Mouse (Mus musculus): Measurements from ENCODE around the gene Hmgcs2.

The Hmgcs2 gene

DNA sequence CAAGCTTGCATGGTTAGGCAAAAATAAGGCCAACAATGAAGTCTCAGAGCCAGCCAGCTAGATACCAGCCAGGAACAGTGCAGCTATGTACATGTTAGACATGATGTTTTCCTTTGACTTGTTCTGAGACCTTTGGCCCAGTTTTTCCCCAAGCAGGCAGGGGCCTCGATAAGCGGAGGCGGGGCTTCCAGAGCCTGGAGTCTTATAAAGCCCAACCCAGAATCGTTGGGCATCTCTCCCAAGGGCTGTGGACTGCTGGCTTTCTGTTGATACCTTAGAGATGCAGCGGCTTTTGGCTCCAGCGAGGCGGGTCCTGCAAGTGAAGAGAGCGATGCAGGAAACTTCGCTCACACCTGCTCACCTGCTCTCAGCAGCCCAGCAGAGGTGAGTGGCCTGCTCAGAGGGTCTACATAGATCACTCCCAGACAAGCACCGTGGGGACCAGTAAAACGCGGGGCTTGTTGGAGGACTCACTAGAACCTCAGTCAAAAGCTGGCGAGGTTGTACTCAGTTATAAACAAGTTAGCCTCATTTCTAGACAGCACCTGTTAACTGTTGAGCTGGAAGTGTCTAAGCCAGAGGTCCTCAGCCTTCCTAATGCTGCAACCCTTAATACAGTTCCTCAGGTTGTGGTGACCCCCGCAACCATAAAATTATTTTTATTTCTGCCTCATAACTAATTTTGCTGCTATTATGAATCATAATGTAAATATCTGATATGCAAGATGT lies at the start of gene Hmgcs2:
Gene Hmgcs2 (plus strand): TSS at position 232 of the 729 bp plus-strand sequence.
- no peak for DNase-seq (ENCODE audit: low read depth, low spot score)

DNA sequence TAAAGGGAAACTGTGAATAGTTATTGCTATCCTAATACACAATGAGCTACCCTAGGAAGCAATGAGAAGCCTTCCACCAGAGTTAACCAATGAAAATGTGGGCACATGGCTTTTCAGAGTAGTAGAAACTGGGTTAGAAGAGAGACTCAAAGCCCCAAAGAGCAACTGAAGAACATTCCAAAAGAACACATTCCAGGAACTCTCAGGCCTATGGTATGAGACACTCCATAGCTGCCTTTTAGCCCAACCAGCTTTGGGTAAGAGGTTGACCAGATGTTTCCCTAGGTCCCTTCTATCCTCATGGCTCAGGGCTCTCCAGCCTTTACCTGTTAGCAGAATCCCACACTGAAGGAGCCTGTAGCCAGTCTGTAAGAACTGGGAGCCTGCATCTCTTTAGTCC lies 46.7 kb upstream of the Hmgcs2 start:
- no peak for DNase-seq (ENCODE audit: low read depth, low spot score)

DNA sequence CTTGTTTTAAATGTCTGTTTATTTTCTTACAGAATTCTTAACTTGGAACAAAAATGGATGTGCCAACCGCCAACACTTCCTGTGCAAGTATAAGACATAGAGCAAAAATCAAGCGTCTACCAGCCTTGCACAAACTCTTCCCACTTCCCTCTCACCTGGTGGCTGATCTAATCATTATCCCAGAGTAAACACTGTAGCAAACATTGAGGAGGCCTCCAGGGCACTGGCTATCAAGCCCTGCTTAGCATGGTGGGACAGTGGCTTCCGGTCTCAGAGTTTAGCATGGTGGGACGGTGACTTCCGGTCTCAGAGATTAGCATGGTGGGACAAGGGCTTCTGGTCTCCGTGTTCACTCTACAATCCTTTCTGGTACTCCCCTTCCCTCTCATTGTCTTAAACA lies 44.0 kb upstream of the Hmgcs2 start:
- no peak for DNase-seq (ENCODE audit: low read depth, low spot score)

DNA sequence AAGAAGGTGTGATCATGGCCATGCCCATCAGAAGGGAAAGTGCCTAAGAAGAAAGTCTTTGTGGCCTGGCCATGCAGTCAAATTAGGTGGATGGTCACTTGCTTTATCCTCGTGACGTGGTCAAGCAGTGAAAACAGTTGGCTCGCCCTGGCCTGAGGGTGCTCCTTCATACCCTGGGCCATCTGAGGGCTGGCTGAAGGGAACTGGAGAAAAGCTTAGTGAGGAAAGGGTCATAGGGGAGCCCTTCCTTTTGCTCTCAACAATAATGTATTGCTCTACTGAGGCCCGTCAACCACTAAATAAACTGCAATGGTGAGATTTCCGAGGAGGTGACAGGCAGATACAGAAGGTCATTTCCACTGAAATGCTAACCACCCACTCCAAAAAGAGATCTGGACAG lies 43.0 kb upstream of the Hmgcs2 start:
- no peak for DNase-seq (ENCODE audit: low read depth, low spot score)

DNA sequence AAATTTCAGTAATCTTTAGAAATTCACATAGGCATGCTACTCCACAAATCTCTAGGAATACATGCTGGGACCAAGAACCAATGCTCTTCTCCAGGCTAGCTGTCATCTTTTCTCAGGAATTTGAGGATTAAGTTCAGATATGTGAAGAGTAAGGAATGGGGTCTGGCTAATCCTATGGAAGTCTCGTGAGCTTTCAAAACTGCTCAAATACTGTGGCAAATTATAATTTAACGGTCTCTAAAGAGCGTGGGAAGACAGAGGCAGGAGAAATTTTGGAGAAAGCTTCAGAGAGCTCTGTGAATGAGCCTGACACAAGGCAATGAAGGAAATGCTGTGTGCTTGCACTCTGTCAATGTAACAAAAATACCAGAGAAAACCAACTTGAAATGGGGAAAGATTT lies 42.1 kb upstream of the Hmgcs2 start:
- DNase-seq (ENCODE audit: low read depth, low spot score), result no peak

DNA sequence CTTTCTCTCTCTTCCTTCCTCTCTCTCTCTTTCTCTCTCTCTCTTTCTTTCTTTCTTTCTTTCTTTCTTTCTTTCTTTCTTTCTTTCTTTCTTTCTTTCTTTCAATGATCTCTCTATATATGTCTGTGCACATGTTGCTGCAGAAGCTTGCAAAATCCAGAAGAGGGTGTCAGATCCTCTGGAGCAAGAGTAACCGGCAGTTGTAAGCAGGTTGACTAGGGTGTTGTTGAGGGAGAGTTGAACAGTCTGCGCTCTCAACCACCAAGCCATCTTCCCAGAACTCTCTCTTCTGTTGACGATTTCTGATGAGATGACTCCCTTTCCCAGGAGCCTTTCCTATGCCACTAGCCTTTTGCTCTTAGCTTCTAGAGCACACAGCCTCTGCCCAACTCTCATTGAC lies 38.2 kb upstream of the Hmgcs2 start:
- DNase-seq (ENCODE audit: low read depth, low spot score), result no peak

DNA sequence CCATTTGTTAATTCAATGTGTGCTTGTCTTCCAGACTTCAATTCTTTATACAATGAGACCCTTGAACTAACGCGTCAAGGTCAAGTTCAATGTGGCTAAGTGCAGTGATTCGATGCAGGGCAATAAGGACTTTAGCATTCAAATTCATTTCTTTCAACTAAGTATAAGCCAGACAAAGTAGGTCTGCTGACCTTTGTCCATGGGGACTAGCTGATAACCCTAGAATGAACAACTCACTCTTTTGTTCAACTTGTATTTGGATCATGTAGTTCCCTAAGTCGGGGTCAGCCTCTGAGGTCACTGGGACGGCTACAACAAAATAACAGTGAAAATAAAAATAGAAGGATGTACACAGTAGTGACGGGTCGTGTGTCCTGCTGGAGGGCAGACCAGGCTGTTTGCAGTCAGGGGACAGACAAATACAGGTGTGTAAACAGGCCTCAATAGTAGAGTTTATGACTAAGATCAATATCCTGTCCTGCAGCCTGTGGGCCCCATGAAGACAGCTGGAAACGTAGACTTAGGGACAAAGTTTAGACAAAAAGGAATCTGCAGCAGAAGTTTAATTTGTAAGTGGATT lies 37.7 kb upstream of the Hmgcs2 start:
- no peak for DNase-seq (ENCODE audit: low read depth, low spot score)

DNA sequence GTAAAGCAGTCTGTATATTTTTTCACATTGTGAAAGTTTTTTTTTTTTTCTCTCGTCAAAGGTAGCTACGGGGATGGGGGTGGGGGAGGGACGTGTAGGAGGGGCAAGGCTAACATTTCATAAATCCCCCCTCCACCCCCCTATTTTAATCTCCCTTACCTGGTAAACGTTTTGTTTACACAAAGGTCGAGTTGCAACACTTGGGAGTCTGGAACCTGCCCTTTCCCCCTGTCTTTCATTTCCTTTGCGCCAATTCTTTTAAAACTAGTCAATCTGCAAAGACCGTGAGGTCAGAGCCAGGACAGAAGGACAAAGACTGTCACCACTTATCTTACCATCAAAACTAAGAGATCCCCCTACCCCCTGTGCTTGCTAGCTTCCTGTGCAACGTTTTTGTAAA lies 34.3 kb upstream of the Hmgcs2 start:
- no peak for DNase-seq (ENCODE audit: low read depth, low spot score)

DNA sequence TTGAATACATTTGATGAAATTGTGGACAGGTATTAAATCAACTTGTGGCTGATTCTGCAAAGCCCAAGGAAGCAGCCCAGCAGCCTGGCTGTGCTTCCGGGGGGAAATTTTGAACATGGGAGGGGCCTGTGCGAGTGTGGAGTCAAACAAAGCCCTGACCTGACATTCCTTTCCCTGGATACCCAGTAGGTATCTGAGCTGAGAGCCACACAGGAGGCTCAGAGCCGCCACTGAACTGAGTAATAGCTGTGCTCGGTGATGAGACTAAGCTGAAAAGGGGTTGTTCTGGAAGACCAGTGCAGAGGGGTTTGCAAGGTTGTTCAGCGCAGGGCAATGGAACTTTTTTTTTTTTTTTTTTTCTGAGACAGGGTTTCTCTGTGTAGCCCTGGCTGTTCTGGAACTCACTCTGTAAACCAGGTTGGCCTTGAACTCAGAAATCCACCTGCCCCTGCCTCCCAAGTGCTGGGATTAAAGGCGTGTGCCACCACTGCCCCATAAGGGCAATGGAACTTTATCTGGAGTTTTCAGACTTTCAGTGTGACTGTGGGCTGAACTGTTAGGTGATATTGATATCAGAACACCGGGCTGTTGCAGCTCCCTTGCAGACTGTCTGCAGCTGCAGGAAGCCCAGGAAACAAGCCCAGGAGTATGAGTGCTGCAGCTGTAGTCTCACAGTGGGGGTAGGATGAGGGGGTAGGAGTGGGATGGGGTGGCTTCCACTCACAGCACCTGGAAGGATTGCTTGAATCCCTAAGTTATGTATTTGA lies 33.1 kb upstream of the Hmgcs2 start:
- peak; percentile 39 for DNase-seq (ENCODE audit: low read depth, low spot score)

DNA sequence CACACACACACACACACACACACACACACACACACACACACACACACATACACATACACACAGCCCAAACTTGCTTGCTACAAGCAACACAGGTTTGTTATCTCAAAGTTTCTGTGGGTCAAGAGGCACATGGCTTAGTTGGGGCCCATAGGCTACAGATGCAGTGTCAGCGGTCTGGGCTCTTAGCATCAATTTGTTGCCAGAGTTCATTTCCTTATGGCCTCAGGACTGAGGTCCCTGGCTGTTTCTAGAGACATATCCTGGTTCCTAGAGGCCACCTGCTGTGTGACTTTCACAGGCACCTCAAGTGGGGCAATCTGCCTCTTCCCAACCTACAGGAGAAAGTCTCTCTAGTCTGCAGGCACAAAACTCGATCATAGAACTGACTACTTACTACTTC lies 30.9 kb upstream of the Hmgcs2 start:
- DNase-seq (ENCODE audit: low read depth, low spot score), result no peak

DNA sequence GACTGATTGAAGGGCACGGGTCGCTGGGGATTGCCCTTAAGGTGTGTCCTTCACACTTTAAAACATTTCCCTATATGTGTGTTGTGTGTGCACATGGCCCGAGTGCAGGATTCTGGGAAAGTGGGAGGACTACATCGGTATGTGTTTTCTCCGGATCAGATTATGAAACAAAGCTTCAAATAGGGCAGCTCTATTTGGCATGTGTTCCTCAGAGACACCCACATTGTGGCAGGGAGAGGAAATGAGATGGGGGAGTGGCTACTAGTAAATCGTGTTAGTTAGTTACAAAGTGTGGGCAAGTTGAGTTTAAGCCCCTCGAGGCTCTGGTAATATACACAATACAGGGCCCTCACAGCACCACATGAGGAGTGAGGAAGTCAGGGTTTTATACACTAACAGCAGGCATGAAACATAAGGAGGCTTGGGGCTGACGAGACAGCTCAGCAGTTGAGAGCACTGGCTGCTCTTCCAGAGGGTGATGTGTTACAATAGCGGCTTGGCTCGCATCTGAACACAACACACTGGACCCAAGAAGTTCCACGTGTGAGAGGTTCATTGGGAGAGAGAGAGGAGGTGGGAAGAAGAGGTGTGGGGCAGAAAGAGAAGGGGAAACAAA lies 30.3 kb upstream of the Hmgcs2 start:
- no peak for DNase-seq (ENCODE audit: low read depth, low spot score)

DNA sequence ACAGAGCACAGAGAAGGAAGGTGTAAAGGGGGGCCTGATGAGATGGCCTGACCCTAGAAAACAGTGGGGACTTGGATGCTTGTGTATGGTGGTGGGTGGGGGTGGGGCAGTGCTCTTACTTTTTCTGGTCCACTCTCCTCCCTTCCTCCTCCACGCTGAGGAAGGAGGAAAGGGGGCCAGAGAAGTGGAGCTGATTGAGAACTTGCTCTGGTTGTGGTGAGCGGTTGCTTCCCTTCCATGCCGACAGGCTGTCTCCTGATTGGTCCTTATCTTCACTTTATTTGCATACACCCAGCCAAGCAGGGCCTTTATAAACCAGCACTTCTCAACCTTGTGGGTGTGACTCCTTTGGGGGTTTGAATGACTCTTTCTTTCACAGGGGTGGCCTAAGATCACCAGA lies 26.2 kb upstream of the Hmgcs2 start:
- DNase-seq (ENCODE audit: low read depth, low spot score), result no peak

DNA sequence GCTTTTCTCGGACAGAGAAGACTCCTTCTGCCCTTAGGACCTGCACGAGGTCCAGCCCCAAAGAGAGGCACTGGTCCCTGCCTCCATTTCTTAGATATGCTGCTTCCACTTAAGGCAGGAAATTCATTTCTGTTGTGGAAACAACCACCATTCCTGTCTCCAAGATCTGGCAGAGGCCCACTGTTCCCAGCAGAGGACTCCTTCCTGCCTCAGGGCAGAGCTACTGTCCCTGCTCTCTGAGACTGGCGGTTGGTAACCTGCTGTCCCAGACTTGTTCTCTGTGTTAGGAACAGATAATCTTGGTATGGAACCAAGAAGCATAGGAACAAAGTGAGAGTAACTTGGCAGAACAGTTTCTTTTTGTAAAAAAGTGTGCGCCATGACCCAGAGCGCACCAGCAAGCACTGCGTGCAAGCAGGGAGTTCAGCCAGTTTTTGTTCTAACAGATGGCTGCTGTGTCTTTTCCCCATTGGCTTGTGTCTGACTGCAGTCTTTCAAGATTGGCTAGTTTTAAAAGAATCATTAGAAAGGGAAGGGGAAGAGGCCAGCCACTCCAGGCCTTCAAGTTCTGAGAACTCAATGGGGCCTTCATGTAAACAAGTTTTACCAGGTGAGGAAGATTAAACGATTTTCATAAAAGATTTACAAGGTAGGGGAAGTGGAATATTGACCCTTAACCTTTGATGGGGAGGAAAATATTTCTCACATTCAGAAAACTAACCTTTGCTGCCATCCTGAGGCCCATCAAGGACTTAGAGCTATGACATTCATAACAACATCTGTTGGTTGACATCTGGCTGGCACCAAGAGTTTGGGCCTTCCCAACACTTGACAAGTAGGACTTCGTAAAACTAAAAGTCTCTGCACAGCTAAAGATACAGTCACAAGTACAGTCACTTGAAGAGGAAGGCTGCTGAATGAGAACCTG lies 25.3 kb upstream of the Hmgcs2 start:
- no peak for DNase-seq (ENCODE audit: low read depth, low spot score)

DNA sequence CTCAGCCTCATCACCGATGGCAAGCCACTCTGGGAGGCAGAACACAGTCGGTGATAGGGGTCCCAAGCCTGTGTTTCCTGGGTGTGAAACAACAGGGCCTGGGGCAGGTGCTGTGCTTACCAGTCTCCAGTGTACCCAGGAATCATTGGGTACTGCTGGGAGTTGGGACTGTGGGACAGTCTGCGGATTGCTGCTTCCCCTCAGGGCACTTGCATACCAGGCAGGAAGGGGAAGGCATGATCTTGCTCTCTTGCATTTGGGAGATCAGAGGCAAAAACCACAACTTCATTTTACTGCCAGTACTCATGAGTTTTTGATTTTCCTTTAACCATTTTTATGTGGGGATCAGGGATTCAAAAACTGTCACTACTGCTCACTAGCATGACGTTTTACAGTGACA lies 21.5 kb upstream of the Hmgcs2 start:
- no peak for DNase-seq (ENCODE audit: low read depth, low spot score)

DNA sequence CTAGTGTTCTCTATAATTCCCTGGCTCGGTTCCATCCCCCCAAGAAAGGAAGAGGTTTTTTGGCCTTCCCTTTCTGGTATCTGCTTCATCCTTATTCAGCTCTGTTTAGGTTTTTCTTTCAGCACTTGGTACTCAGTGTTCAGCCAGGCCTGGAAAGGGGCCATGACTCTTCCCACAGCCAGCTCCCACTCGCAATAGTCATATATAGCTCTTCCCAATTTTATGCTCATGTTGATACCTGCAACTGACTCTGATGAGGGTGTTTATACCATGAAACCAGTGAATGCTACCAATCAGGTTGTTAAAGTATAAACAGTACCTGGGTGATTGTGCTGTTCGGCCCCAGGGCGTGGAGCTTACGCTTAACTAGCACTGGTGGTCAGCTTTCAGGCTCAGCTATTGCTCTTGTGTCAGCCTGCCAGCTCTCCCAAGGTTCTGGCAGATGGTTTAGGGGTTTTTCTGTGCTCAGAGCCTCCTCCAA lies 20.9 kb upstream of the Hmgcs2 start:
- no peak for DNase-seq (ENCODE audit: low read depth, low spot score)

DNA sequence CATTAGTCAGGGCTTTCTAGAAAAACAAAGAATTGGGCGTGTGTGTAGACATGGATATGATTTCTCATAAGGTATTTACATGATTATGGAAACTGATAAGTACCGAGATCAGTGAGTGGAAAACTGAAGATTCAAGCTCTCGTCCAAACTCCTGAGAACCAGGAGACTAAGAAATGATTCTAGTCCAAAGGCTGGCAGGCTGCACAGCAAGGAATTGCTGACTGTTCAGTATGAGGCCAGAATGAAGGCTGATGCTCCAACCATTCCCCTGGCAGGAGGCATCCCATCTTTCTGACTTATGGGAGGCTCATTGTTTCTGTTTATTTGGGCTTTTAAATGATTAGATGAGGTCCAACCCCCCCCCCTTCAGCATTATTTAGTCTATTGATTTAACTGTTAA lies 19.7 kb upstream of the Hmgcs2 start:
- no peak for DNase-seq (ENCODE audit: low read depth, low spot score)

DNA sequence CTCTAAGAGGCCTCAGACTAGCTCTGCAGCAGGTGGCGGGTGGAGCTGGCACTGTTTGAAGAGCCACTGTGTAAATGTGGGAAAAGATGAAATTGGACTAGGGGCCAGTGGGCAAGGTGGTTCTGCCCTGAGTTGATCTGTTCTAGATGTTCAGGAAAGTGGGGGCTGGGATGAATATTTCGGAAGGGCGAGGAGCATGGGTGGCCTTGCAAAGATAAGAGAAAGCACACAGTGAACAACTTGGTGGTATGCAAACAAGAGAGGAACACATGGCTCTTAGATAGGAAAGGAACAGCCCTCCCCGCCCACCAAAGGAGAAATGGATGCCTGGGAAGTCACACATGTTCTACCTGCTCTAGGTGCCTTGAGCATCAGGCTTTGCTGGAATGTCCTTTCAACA lies 18.8 kb upstream of the Hmgcs2 start:
- DNase-seq (ENCODE audit: low read depth, low spot score), result no peak

DNA sequence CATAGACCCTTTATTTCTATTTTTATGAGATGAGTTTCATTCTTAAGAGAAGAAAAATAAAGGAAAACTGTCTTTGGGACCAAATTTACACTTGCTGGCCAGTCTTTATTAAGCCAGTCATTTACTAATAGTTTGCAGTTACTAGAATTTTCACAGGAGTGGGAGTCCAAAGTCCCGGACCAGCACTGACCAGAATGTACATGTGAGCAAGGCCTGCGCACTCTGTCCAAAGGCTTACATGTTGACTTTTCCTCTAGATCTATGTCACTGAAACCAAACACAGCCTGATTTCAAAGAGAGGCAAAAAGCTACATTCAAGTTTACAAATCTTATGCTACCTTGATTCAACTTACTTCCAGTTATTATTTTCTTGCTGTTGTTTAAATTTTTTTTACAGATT lies 18.1 kb upstream of the Hmgcs2 start:
- no peak for DNase-seq (ENCODE audit: low read depth, low spot score)

DNA sequence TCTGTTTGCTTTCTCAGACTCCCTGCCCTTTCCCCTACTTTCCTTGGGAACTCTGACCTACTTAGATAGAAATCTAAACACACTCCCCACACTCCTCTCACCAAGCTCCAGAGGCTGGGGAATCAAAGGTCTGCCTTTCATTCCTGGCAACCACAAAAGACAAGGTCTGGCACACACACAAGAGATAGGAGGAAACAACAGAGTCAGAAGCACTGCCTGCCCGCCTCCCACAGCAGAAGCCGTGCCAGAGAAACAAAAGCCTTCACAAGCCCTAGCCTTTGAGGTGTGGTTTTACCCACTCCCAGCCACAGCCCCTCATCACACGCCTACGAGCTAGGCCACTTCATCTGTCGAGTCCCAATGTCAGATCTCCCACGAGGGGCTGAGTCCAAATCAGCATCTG lies 13.0 kb upstream of the Hmgcs2 start:
- DNase-seq (ENCODE audit: low read depth, low spot score), result no peak

DNA sequence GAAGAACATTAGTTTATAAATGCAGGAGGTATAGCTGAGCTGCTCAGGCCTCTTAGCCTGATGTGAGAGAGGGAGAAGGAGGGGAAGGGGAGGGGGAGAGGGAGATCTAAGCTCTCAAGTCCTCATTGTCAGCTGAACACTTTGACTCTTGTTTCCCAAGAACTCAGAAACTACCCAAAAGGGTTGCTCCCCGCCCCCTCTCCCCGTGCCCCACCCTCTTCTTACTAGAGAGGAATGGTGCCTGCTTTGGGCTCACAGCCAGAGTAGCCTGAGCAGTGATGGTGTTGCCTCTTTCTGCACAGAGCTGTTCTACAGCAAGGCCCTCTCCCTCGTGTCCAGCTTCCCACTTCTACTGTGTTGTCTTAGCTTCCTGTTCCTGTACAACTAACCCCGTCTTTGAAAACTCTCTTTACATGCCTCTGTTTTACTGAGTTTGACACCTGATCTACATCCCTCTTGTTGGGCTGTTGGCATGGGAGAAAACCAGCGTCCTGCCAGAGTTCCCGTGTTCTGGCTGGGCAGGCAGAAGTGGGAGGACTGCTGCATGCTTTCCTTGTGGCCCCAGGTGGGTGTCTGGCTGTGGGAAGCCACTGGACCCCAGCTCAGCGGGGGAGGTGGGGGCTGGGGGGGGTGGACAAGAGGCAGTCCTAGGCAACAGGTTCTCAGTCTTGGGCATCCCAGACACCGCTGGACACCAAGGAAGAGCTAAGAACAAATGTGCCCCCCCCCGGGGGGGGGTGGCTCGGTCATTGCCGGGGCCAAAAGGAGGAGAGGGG lies 6.4 kb upstream of the Hmgcs2 start:
- no peak for DNase-seq (ENCODE audit: low read depth, low spot score)

DNA sequence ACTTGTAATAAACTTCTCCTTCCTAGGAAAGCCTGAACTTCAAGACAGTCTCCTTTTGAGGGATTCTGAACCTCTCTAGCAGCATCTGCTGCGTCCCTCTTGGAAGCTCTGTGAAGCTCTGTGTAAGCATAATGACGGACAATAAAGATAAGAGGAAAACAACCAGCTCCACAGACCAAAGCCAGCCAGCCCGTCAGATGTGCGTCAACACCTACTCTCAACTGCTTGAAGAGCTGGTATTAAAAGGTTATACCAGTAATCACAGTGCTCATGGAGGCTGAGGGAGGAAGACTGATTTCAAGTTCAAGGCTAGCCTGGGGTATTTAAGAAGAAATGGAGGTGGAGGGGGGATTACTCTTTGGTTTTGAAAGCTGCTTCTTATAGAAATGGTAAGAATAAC lies 553 bp upstream of the Hmgcs2 start:
- DNase-seq (ENCODE audit: low read depth, low spot score), result no peak
